Comparison of ENCODE assay signal across 18 mouse cellular contexts in the genomic region with DNA sequence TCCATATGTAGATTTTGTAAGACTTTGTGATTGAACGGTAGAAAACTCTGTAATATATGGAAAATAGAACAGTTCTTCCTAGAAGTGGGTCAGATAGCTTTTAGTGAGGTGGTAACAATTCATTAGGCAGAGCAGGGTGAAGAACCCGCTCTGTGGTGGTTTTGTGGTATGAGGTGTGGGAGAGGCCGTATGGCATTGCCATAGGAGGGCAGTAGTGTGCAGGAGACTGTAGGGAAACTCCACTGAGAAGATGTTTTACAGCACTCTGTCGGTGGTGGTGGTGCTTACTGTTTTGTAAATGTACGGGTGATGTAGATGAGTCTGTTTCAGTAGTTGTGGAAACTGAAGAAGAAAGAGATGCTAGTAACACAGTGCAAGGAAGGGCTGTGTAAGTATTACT. TPM values are rescaled to one million over a fixed set of nuclear protein-coding genes. Genes with fewer than 3 reads are reported as not detected.
DNase-seq lines count a peak whose midpoint lies in the region; ATAC-seq and TF ChIP-seq lines count a peak whose summit lies in the region.
"Had no signal": no experiment of that assay in that cellular context is flagged by ENCODE, and none has a peak within 500 bp of the region (broad histone marks: within the 10 kb centered on the region; RNA-seq: fewer than 3 reads in every experiment).

No protein-coding gene starts in this region.

- ATAC-seq in common myeloid progenitor, adult 5-6 weeks (replicated peaks; ENCODE audit: low read depth, poor library complexity, severe bottlenecking) = peak; percentile 78

- H3K9me3 ChIP-seq in E14TG2a.4 (ENCODE audit: low read length) = no peaks in the 10 kb centered on the region
- H3K9me3 ChIP-seq: embryonic facial prominence, embryonic 10.5 days; heart, embryonic 15.5 days; hindbrain, embryonic 12.5 days; kidney, embryonic 15.5 days; lung, embryonic 15.5 days; megakaryocyte, embryonic 14.5 days had no signal

- TF ChIP-seq CTCF in E14TG2a.4 (conservative IDR thresholded peaks at IDR 0.05; ENCODE audit: low read length) = peak; percentile 29; the same call in 1 of the 2 replicates

- no peaks in the 10 kb centered on the region for H3K27me3 ChIP-seq in E14TG2a.4 (ENCODE audit: insufficient read depth, low read length)
- H3K27me3 ChIP-seq: heart, embryonic 15.5 days; hindbrain, embryonic 12.5 days; kidney, embryonic 15.5 days; lung, embryonic 15.5 days; megakaryocyte, embryonic 14.5 days had no signal

- peaks cover 93% of the 10 kb centered on the region for H3K36me3 ChIP-seq in E14TG2a.4 (ENCODE audit: insufficient read depth, low read length)

- DNase-seq in kidney, postnatal 10 days = peak; percentile 19
- DNase-seq in kidney, postnatal 14 days = no peak
- DNase-seq in 416B (ENCODE audit: low read depth) = peak; percentile 65
- DNase-seq in adrenal gland, postnatal 36 days = no peak
- DNase-seq in cerebellum, postnatal 25 days = no peak
- DNase-seq: adrenal gland, adult 8-10 months; cerebellum, postnatal 10 days; gastrocnemius, postnatal 25 days; layer of hippocampus, postnatal 36 days; right cerebral cortex, postnatal 14 days had no signal

- 0 out of 2 replicates have a peak, but pooled peaks cover 6% of the 10 kb centered on the region for H3K4me1 ChIP-seq in E14TG2a.4 (replicated peaks; ENCODE audit: low read depth, low read length)
- H3K4me1 ChIP-seq: embryonic facial prominence, embryonic 10.5 days; heart, embryonic 15.5 days; hindbrain, embryonic 12.5 days; kidney, embryonic 15.5 days; lung, embryonic 15.5 days had no signal

- no peak overlapping the region for H3K4me3 ChIP-seq in E14TG2a.4 (replicated peaks; ENCODE audit: low read length)
- H3K4me3 ChIP-seq: embryonic facial prominence, embryonic 10.5 days; heart, embryonic 15.5 days; hindbrain, embryonic 12.5 days; kidney, embryonic 15.5 days; lung, embryonic 15.5 days; megakaryocyte, embryonic 14.5 days had no signal

RNA-seq across cellular contexts. Expression of a gene that starts 20.2 kb away (rescaled TPM):
- total RNA-seq in common myeloid progenitor, adult 5-6 weeks (2017) = 160 and 171 TPM in 2 replicates
- 10 to 100 TPM; 55.9 to 93.4 TPM for total RNA-seq in adrenal gland, postnatal 36 days (2021)

RNA-seq across cellular contexts. Expression of a gene that starts 20.3 kb away (rescaled TPM):
- total RNA-seq in common myeloid progenitor, adult 5-6 weeks (2017) = 20.3 and 40.9 TPM in 2 replicates
- 10 to 100 TPM; 26.0 to 30.0 TPM for total RNA-seq in adrenal gland, postnatal 36 days (2021)

Comparison
In these comparisons a context has a peak if more than half of its experiments do, and no peak if none do; other contexts are left out.
1. DNase-seq: peak in kidney, postnatal 10 days (single experiment) and 416B (single experiment); none in kidney, postnatal 14 days (single experiment), adrenal gland, postnatal 36 days (0 of 2) and cerebellum, postnatal 25 days (0 of 2).